Mouse (Mus musculus): Measurements from ENCODE around the gene Fkbp10. TPM values are rescaled to one million over a fixed set of nuclear protein-coding genes. Genes with fewer than 3 reads are reported as not detected.
A peak's percentile ranks its signal among the peaks of the same experiment; 100 is the strongest.

Fkbp10 gene
- total and polyA plus RNA-seq, 2 experiments from 2014 or later: 95.9 to 114 TPM

- Histone ChIP-seq H3K27me3 (ENCODE audit: control insufficient read depth, insufficient read depth, low read length) (no peaks in the 10 kb centered on the region), H3K4me2 (ENCODE audit: low read depth, low read length) (no peak overlapping the region), H3K4me3 (ENCODE audit: low read depth, low read length) (no peak overlapping the region), H3K9me3 (replicated peaks; ENCODE audit: control insufficient read depth, low read length) (no peaks in the 10 kb centered on the region), H3K4me1 (ENCODE audit: control insufficient read depth, insufficient read depth) (no peaks in the 10 kb centered on the region), H3K27ac (ENCODE audit: low read depth) (no peak overlapping the region), H3K36me3 (replicated peaks; ENCODE audit: control insufficient read depth, insufficient read depth, low read length) (peaks cover 17% of the 10 kb centered on the region), H3K9ac (replicated peaks; ENCODE audit: low read depth, low read length) (no peak overlapping the region)
- WGBS: 81% methylated on average over 5 of the region's 5 CpGs
- ATAC-seq (ENCODE audit: insufficient read depth, low read depth) (no peak), DNase-seq (ENCODE audit: low spot score) (no peak)
- no peak for TF ChIP-seq EP300 (IDR thresholded peaks at IDR 0.05; ENCODE audit: low read depth)
- TF ChIP-seq CTCF (IDR thresholded peaks at IDR 0.05; ENCODE audit: low read depth): no peak
Observed at GRCm38 (mm10) chr11:100457711-100458110, 42.2 kb downstream of the Fkbp10 start.

- Histone ChIP-seq H3K4me1 (ENCODE audit: control insufficient read depth, insufficient read depth) (no peaks in the 10 kb centered on the region), H3K9ac (replicated peaks; ENCODE audit: low read depth, low read length) (no peak overlapping the region), H3K27ac (ENCODE audit: low read depth) (no peak overlapping the region), H3K36me3 (replicated peaks; ENCODE audit: control insufficient read depth, insufficient read depth, low read length) (peaks cover 22% of the 10 kb centered on the region), H3K4me3 (ENCODE audit: low read depth, low read length) (no peak overlapping the region), H3K9me3 (replicated peaks; ENCODE audit: control insufficient read depth, low read length) (no peaks in the 10 kb centered on the region), H3K4me2 (ENCODE audit: low read depth, low read length) (no peak overlapping the region), H3K27me3 (ENCODE audit: control insufficient read depth, insufficient read depth, low read length) (no peaks in the 10 kb centered on the region)
- DNase-seq (ENCODE audit: low spot score) (no peak), ATAC-seq (ENCODE audit: insufficient read depth, low read depth) (no peak)
- TF ChIP-seq EP300 (IDR thresholded peaks at IDR 0.05; ENCODE audit: low read depth) (no peak), CTCF (IDR thresholded peaks at IDR 0.05; ENCODE audit: low read depth) (no peak)
- WGBS: 93% methylated on average over 10 of the region's 10 CpGs
Observed at GRCm38 (mm10) chr11:100462699-100463098, 47.2 kb downstream of the Fkbp10 start.

DNA sequence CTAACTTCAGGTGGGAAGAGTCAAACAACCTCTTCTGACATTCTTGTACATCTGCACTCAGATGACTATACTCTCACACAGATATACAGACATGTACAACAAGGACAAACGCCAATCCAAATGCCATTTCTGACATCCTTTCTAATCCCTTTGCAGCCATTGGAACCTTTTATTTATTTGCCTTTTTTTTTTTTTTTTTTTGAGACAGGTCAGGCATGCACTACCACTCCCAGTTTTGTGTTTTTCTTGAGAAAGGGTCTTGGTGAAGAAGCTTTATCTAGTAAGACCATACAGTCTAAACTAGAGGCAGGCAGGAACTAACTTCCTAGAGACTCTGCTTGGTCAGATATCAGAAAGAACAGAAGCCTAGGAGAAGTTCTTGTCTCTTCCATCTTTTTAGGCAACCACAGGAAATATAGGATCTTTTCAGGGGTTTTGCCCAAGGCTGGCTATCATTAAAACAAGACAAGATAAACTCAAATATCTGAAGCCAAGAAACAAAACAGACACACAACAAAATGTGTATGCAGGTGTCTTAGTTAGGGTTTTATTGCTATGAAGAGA lies 49.8 kb downstream of the Fkbp10 start:
- no peaks in the 10 kb centered on the region for H3K4me1 ChIP-seq (ENCODE audit: control insufficient read depth, insufficient read depth)
- ATAC-seq (ENCODE audit: insufficient read depth, low read depth) (no peak), DNase-seq (ENCODE audit: low spot score) (no peak)
- no peak overlapping the region for H3K4me2 ChIP-seq (ENCODE audit: low read depth, low read length)
- H3K36me3 ChIP-seq (replicated peaks; ENCODE audit: control insufficient read depth, insufficient read depth, low read length): peaks cover 24% of the 10 kb centered on the region
- no peak overlapping the region for H3K9ac ChIP-seq (replicated peaks; ENCODE audit: low read depth, low read length)
- H3K9me3 ChIP-seq (replicated peaks; ENCODE audit: control insufficient read depth, low read length): no peaks in the 10 kb centered on the region
- 84% methylated on average over 1 of the region's 1 CpGs for WGBS
- no peak overlapping the region for H3K27ac ChIP-seq (ENCODE audit: low read depth)
- H3K4me3 ChIP-seq (ENCODE audit: low read depth, low read length): no peak overlapping the region
- TF ChIP-seq EP300 (IDR thresholded peaks at IDR 0.05; ENCODE audit: low read depth) (no peak), CTCF (IDR thresholded peaks at IDR 0.05; ENCODE audit: low read depth) (no peak)
- no peaks in the 10 kb centered on the region for H3K27me3 ChIP-seq (ENCODE audit: control insufficient read depth, insufficient read depth, low read length)

GRCm38 (mm10) chr11:100465833-100466232 lies 50.3 kb downstream of the Fkbp10 start:
- H3K36me3 ChIP-seq (replicated peaks; ENCODE audit: control insufficient read depth, insufficient read depth, low read length): peaks cover 24% of the 10 kb centered on the region
- H3K4me3 ChIP-seq (ENCODE audit: low read depth, low read length): no peak overlapping the region
- H3K27ac ChIP-seq (ENCODE audit: low read depth): no peak overlapping the region
- no peaks in the 10 kb centered on the region for H3K9me3 ChIP-seq (replicated peaks; ENCODE audit: control insufficient read depth, low read length)
- H3K4me1 ChIP-seq (ENCODE audit: control insufficient read depth, insufficient read depth): peaks cover 4% of the 10 kb centered on the region; the same call in 1 of the 2 replicates
- ATAC-seq (ENCODE audit: insufficient read depth, low read depth) (no peak), DNase-seq (ENCODE audit: low spot score) (no peak)
- H3K4me2 ChIP-seq (ENCODE audit: low read depth, low read length): no peak overlapping the region
- 60% methylated on average over 1 of the region's 1 CpGs for WGBS
- H3K27me3 ChIP-seq (ENCODE audit: control insufficient read depth, insufficient read depth, low read length): no peaks in the 10 kb centered on the region
- no peak overlapping the region for H3K9ac ChIP-seq (replicated peaks; ENCODE audit: low read depth, low read length)
- TF ChIP-seq EP300 (IDR thresholded peaks at IDR 0.05; ENCODE audit: low read depth): no peak

GRCm38 (mm10) chr11:100471352-100472196 lies 56.1 kb downstream of the Fkbp10 start:
- peak; percentile 1; the same call in 1 of the 2 replicates for ATAC-seq (ENCODE audit: insufficient read depth, low read depth)
- H3K4me1 ChIP-seq (ENCODE audit: control insufficient read depth, insufficient read depth): peaks cover 16% of the 10 kb centered on the region
- no peaks in the 10 kb centered on the region for H3K9me3 ChIP-seq (replicated peaks; ENCODE audit: control insufficient read depth, low read length)
- DNase-seq (ENCODE audit: low spot score): no peak
- peak overlapping the region; percentile 95 for H3K9ac ChIP-seq (replicated peaks; ENCODE audit: low read depth, low read length)
- H3K27ac ChIP-seq (ENCODE audit: low read depth): peak overlapping the region; percentile 87; the same call in 1 of the 2 replicates
- H3K4me3 ChIP-seq (ENCODE audit: low read depth, low read length): peak overlapping the region; percentile 100
- peaks cover 7% of the 10 kb centered on the region; the same call in 1 of the 2 replicates for H3K36me3 ChIP-seq (replicated peaks; ENCODE audit: control insufficient read depth, insufficient read depth, low read length)
- TF ChIP-seq CTCF (IDR thresholded peaks at IDR 0.05; ENCODE audit: low read depth): no peak
- TF ChIP-seq EP300 (IDR thresholded peaks at IDR 0.05; ENCODE audit: low read depth): no peak
- H3K27me3 ChIP-seq (ENCODE audit: control insufficient read depth, insufficient read depth, low read length): no peaks in the 10 kb centered on the region
- H3K4me2 ChIP-seq (ENCODE audit: low read depth, low read length): peak overlapping the region; percentile 99
- 5% methylated on average over 30 of the region's 30 CpGs for WGBS

Data from heart, postnatal 0 days (tissue).